Mouse (Mus musculus) megakaryocyte-erythroid progenitor cell, adult 5-6 weeks (primary cell): ENCODE results near the gene Pgs1. TPM values are rescaled to one million over a fixed set of nuclear protein-coding genes. Genes with fewer than 3 reads are reported as not detected.

Experiments
- ATAC-seq: replicated peaks from 2 replicates; pipeline ENCODE4 v1.8.0; 2016; ENCODE audit warnings: mild to moderate bottlenecking, inconsistent platforms; ENCODE audit not compliant: severe bottlenecking, poor library complexity, low FRiP score, low TSS enrichment
- total RNA-seq, 2 experiments: library from RNA; stranded (forward) in 1 of 2; stranded (reverse) in 1 of 2; fragments of 200-1000, 215-1000 nt in 1 of 2; fragments of >200 nt in 1 of 2; fragmentation: Nextera tagmentation in 1 of 2; gene quantifications; 2 replicates each; pipeline ENCODE4 v1.2.3; 2014 to 2017

Gene Pgs1
- total RNA-seq (2014; fragmentation: Nextera tagmentation) (20.5 and 27.5 TPM in 2 replicates), total RNA-seq (2017) (5.6 and 6.4 TPM in 2 replicates)

DNA sequence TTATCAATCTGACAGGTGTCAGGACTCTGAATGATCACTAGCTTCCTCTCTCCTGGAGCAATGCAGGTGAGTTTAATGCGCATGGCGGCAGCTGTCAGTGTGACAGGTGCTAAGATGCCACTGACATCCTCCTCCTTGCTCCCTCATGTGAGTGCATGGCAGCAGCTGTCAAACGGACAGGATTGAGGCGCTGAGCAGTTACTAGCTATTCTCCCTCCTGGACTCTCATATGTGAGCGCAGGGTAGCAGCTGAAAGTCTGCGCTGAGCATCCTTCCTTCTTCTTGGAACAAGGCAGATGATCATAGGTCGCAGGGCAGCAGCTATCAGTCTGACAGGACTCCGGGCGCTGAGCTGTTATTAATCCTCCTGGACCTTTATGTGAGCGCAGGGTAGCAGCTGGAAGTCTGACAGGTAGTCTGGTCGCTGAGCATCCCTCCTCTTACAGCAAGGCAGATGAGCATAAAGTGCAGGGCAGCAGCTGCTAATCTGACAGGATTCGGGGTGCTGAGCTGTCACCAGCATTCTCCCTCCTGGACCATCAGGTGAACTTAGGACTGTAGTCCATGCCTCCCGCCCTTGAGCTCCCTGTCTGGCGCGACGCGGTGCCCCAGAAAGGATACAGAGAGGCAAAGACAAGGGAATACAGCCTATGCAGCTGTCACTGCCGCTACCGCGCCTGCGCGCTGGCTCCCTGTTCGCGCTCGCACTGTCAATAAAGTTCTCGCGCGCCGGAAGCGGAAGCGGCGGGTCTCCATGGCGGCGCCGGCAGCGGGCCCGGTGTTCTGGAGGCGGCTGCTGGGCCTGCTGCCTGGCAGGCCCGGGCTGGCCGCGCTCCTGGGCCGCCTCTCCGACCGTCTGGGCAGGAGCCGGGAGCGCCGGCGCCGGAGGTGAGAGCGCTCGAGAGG, at the start of gene Pgs1:
Gene Pgs1, plus strand, starts transcription at position 167 of the 906 bp plus-strand sequence.
- peak; percentile 76 for ATAC-seq

DNA sequence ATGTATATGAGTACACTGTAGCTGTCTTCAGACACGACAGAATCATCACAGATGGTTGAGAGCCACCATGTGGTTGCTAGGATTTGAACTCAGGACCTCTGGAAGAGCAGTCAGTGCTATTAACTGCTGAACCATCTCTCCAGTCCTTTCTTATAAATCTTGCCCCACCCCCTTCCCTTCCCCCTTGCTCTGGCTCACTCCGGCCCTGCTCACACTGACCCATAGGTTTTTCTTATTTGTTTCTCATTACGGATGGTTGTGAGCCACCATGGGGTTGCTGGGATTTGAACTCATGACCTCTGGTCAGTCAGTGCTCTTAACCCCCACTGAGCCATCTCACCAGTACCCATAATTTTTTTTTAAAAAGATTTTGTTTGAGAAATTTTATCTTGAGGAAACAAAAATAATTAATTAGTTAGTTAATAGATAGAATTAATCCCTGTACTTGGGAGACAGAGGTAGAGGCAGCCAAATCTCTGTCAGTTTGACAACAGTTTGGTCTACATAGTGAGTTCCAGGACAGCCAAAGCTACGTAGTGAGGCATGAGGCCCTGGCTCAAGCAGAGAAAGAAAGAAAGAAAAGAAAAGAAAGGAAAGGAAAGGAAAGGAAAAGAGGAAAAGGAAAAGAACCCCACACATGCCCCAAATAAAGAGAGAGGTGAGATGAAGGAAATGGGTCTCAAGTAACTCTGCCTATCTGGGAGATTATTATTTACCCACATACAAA, 46.9 kb upstream of the Pgs1 start:
- ATAC-seq: no peak

DNA sequence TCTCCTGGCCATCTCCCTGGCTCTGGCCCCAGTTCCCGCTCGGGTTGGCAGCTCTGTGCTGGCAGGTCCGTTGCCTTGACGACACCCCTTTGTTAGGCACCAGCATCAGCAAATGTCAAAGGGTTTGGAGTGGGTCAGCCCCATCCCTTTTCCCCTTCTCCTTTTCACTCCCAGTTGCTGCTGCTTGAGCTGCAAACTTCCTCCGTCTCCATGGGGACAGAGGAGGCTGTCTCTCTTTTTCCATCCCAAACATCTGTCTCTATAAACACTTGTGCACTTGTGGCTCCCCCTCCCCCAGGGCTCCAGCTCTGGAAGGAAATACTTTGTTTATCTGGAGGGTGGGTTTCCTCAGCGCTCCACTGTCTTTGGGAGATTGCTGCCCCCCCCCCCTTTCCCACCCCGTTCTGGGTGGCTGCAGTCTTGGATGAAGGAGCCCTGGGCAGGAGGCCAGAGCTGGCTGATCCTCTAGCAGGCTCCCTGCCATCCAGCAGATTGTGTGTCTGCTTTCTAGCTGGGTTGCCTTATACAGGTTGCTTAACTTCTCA, 46.3 kb upstream of the Pgs1 start:
- no peak for ATAC-seq

DNA sequence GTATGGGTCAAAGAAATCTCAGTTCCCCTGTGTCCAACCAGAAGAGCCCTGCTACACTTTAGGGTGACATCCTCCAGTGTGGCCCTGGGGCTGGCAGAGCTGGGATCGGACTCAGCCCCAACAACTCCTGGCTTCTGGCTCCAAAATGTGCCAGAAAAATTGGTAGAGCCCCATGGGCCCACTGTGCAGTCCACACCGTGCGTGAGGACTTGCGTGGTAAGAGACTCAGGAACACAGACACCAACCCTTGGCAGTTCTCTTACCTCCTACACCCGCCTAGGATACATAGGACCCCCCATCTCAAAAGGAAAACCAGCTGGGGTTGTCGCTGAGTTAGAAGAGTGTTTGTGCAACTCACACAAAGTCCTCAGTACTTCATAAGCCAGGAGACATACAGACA, 45.2 kb upstream of the Pgs1 start:
- no peak for ATAC-seq

- ATAC-seq: no peak
Observed at GRCm38 (mm10) chr11:117941325-117941834, 44.7 kb upstream of the Pgs1 start.

- ATAC-seq: no peak
Observed at GRCm38 (mm10) chr11:117941848-117942247, 44.2 kb upstream of the Pgs1 start.

DNA sequence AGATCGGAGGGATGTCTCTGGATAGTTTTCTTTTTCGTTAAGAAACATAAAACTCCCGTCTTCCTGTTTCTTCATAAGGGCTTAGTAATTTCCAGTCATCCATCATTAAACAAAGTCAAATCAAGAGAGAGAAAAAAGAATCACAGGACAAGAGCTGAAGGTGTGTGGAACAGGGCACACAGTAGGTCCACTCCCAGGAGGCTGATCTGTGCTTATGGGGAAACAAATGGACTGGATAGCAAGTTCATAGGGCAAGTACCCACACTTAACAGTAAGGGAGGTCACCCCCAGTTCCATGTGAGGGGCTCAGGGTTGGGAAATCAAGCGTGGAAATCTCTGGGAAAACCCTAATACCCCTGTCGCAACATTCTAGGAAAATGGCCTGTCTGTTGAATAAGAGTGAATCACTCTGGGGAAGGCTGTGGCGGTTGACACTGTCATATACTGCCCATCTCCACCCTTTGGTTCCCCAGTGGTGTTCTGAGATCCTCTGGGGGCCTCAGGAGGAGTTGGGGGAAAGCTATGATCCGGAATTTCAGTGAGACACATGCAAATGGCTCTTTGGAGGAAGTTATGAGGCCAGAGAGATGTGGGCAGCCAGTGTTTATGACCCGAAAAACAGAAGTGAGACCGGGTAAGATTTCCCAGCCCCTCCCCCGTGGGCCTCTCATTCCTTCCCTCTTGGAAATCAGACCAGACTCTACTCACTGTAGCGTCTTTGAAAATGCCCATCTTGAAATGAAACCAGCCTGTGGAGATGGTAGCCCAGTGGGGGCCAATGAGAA, 39.7 kb upstream of the Pgs1 start:
- ATAC-seq: no peak

- no peak for ATAC-seq
Observed at GRCm38 (mm10) chr11:117946996-117947419, 39.1 kb upstream of the Pgs1 start.

DNA sequence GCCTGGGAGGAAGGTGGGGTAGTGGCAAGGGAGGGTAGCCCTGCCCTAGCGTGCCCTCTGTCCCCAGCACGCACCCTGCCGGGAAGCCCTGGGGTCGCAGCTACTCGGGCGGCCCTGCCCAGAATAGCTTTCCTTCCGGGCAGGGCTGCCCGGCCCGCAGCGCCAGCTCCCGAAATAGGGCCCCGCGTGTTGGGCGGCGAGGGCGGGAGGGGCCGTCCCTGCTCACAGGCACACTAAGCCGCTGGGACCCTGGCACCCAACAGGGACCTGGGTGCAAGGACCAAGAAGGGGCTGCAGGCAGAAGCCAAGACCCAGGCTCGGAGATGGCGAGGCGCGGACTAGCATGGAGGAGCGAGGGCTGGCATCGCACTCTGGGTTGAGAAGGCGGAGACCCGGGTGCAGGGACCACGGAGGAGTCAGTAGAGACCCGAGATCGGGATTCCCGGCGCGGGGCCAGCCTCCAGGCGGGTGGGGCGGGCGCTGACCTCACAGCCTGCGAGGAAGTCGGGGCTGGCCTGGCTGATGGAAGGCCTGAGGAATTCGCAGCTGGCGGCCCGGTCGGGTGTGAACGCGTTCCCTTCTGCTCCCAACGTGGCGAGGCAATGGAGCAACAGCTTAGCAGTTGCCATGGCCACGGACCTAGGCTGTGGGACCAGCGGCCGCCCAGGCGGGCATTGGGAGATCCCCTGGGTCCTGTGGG, 36.5 kb upstream of the Pgs1 start:
- peak; percentile 33; the same call in 1 of the 2 replicates for ATAC-seq

DNA sequence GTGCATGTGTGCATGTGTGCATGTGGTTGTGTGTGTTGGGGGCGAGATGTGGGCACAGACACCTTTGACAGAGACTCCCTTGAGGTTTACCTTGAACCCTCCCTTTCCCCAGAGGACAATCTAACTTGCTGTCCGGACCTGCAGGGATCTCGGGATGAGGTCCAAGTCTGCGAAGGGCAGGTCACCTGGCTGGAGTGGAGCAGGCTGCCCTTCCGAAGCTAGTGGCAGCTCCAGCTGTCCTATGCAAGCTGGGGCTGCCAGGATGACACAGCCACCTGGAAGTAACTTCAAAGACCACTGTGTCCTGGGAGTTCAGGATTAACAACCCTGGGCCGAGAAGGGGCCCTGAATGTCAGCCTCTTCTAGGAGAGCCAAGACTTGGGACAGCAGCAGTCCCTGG, 34.7 kb upstream of the Pgs1 start:
- ATAC-seq: no peak

- no peak for ATAC-seq
Observed at GRCm38 (mm10) chr11:117952174-117952933, 33.7 kb upstream of the Pgs1 start.

- no peak for ATAC-seq
Observed at GRCm38 (mm10) chr11:117954094-117954493, 32.0 kb upstream of the Pgs1 start.

DNA sequence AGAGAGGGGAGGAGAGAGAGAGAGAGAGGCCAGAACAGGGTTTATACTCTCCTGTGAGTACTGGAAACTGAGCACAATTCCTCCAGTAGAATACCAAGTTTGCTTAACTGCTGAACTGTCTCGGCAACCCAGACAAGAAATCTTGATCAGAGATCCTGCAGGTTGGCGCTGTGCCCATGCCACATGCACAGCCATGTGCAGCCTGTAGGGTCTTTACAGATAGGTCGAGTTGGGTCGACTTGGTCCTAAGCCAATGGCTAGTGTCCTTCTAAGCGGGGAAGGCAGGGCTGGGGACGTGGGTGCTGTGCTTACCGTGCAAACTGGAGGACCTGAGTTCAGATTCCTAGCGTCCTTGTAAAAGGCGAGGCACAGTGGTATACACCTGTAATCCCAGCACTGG, 31.3 kb upstream of the Pgs1 start:
- ATAC-seq: no peak

GRCm38 (mm10) chr11:117955621-117956020, 30.5 kb upstream of the Pgs1 start:
- ATAC-seq: no peak

- no peak; the same call in 1 of the 2 replicates for ATAC-seq
Observed at GRCm38 (mm10) chr11:117958197-117958596, 27.9 kb upstream of the Pgs1 start.

GRCm38 (mm10) chr11:117959166-117959565, 26.9 kb upstream of the Pgs1 start:
- ATAC-seq: no peak

GRCm38 (mm10) chr11:117959741-117960381, 26.2 kb upstream of the Pgs1 start:
- no peak for ATAC-seq

DNA sequence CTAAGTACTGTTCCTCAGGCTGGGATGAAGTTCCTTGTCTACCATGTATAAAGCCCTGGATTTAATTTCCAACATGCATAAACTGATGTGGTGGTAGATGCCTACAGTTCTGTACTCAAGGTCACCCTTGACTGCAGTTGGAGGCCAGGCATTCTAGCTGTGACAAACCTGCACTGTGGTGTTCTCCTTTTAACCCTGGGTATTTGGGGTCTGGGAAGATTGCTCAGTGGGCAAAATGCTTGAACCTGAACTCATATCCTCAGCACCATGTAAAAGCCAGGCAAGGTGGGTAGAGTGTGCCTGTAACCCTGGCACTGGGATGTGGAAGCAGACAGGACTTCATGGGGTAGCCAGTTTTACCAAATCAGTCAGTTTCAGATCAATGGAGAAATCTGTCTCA, 25.5 kb upstream of the Pgs1 start:
- ATAC-seq: no peak
